Mouse (Mus musculus): ENCODE results near the gene Ate1. TPM values are rescaled to one million over a fixed set of nuclear protein-coding genes. Genes with fewer than 3 reads are reported as not detected.
"Not testable (repeated sequence)": the region's sequence is repeated elsewhere in the genome, so short reads cannot be mapped to it uniquely, and the experiment has no call there.

The Ate1 gene
- polyA plus RNA-seq, 1 experiment: 0.34 TPM

GRCm38 (mm10) chr7:130503006-130503405 is 17.2 kb downstream of the Ate1 start:
- Histone ChIP-seq H3K27me3 (ENCODE audit: control insufficient read depth) (no peaks in the 10 kb centered on the region), H3K36me3 (ENCODE audit: control insufficient read depth) (peaks cover 66% of the 10 kb centered on the region), H3K4me3 (replicated peaks) (no peak overlapping the region), H3K9me3 (ENCODE audit: control insufficient read depth, low read length) (no peaks in the 10 kb centered on the region), H3K4me1 (ENCODE audit: control insufficient read depth) (no peaks in the 10 kb centered on the region)
- no peak for TF ChIP-seq GATA1 (IDR thresholded peaks at IDR 0.05; ENCODE audit: low read length)
- TF ChIP-seq TAL1 (IDR thresholded peaks at IDR 0.05; ENCODE audit: low read length): no peak

- Histone ChIP-seq H3K36me3 (ENCODE audit: control insufficient read depth) (peaks cover 57% of the 10 kb centered on the region), H3K9me3 (ENCODE audit: control insufficient read depth, low read length) (no peaks in the 10 kb centered on the region), H3K4me1 (ENCODE audit: control insufficient read depth) (no peaks in the 10 kb centered on the region), H3K4me3 (replicated peaks) (no peak overlapping the region), H3K27me3 (ENCODE audit: control insufficient read depth) (no peaks in the 10 kb centered on the region)
- no peak for TF ChIP-seq TAL1 (IDR thresholded peaks at IDR 0.05; ENCODE audit: low read length)
- TF ChIP-seq GATA1 (IDR thresholded peaks at IDR 0.05; ENCODE audit: low read length): no peak
These were observed 18.7 kb downstream of the Ate1 start for GRCm38 (mm10) chr7:130501499-130501898.

GRCm38 (mm10) chr7:130493346-130493745 is 26.8 kb downstream of the Ate1 start:
- Histone ChIP-seq H3K36me3 (ENCODE audit: control insufficient read depth) (peaks cover 22% of the 10 kb centered on the region), H3K4me1 (ENCODE audit: control insufficient read depth) (no peaks in the 10 kb centered on the region), H3K9me3 (ENCODE audit: control insufficient read depth, low read length) (no peaks in the 10 kb centered on the region), H3K4me3 (replicated peaks) (no peak overlapping the region), H3K27me3 (ENCODE audit: control insufficient read depth) (no peaks in the 10 kb centered on the region)
- TF ChIP-seq GATA1 (IDR thresholded peaks at IDR 0.05; ENCODE audit: low read length) (no peak), TAL1 (IDR thresholded peaks at IDR 0.05; ENCODE audit: low read length) (no peak)

- TF ChIP-seq TAL1 (IDR thresholded peaks at IDR 0.05; ENCODE audit: low read length) (no peak), GATA1 (IDR thresholded peaks at IDR 0.05; ENCODE audit: low read length) (no peak)
- Histone ChIP-seq H3K36me3 (ENCODE audit: control insufficient read depth) (peaks cover 17% of the 10 kb centered on the region), H3K4me1 (ENCODE audit: control insufficient read depth) (no peaks in the 10 kb centered on the region), H3K27me3 (ENCODE audit: control insufficient read depth) (no peaks in the 10 kb centered on the region), H3K9me3 (ENCODE audit: control insufficient read depth, low read length) (no peaks in the 10 kb centered on the region), H3K4me3 (replicated peaks) (no peak overlapping the region)
These were observed 28.1 kb downstream of the Ate1 start for GRCm38 (mm10) chr7:130492026-130492425.

GRCm38 (mm10) chr7:130479003-130479402 is 41.2 kb downstream of the Ate1 start:
- H3K4me1 ChIP-seq (ENCODE audit: control insufficient read depth); H3K4me3 ChIP-seq (replicated peaks); H3K9me3 ChIP-seq (ENCODE audit: control insufficient read depth, low read length); H3K27me3 ChIP-seq (ENCODE audit: control insufficient read depth): not testable (repeated sequence)
- peaks cover 21% of the 10 kb centered on the region for H3K36me3 ChIP-seq (ENCODE audit: control insufficient read depth)

GRCm38 (mm10) chr7:130475970-130476369 is 44.2 kb downstream of the Ate1 start:
- Histone ChIP-seq H3K4me3 (replicated peaks) (no peak overlapping the region), H3K4me1 (ENCODE audit: control insufficient read depth) (no peaks in the 10 kb centered on the region), H3K9me3 (ENCODE audit: control insufficient read depth, low read length) (no peaks in the 10 kb centered on the region), H3K36me3 (ENCODE audit: control insufficient read depth) (peaks cover 22% of the 10 kb centered on the region), H3K27me3 (ENCODE audit: control insufficient read depth) (no peaks in the 10 kb centered on the region)
- no peak for TF ChIP-seq TAL1 (IDR thresholded peaks at IDR 0.05; ENCODE audit: low read length)

- Histone ChIP-seq H3K27me3 (ENCODE audit: control insufficient read depth) (no peaks in the 10 kb centered on the region), H3K36me3 (ENCODE audit: control insufficient read depth) (peaks cover 17% of the 10 kb centered on the region), H3K9me3 (ENCODE audit: control insufficient read depth, low read length) (no peaks in the 10 kb centered on the region), H3K4me1 (ENCODE audit: control insufficient read depth) (no peaks in the 10 kb centered on the region), H3K4me3 (replicated peaks) (no peak overlapping the region)
- TF ChIP-seq TAL1 (IDR thresholded peaks at IDR 0.05; ENCODE audit: low read length) (no peak), GATA1 (IDR thresholded peaks at IDR 0.05; ENCODE audit: low read length) (no peak)
These were observed 46.3 kb downstream of the Ate1 start for GRCm38 (mm10) chr7:130473881-130474280.

GRCm38 (mm10) chr7:130472683-130473082 is 47.5 kb downstream of the Ate1 start:
- no peaks in the 10 kb centered on the region for H3K9me3 ChIP-seq (ENCODE audit: control insufficient read depth, low read length)
- H3K27me3 ChIP-seq (ENCODE audit: control insufficient read depth): no peaks in the 10 kb centered on the region
- TF ChIP-seq TAL1 (IDR thresholded peaks at IDR 0.05; ENCODE audit: low read length): no peak
- no peak for TF ChIP-seq GATA1 (IDR thresholded peaks at IDR 0.05; ENCODE audit: low read length)
- H3K36me3 ChIP-seq (ENCODE audit: control insufficient read depth): peaks cover 14% of the 10 kb centered on the region
- H3K4me1 ChIP-seq (ENCODE audit: control insufficient read depth): no peaks in the 10 kb centered on the region
- no peak overlapping the region for H3K4me3 ChIP-seq (replicated peaks)

GRCm38 (mm10) chr7:130471045-130471444 is 49.1 kb downstream of the Ate1 start:
- no peaks in the 10 kb centered on the region for H3K27me3 ChIP-seq (ENCODE audit: control insufficient read depth)
- H3K36me3 ChIP-seq (ENCODE audit: control insufficient read depth): peaks cover 17% of the 10 kb centered on the region
- H3K9me3 ChIP-seq (ENCODE audit: control insufficient read depth, low read length): no peaks in the 10 kb centered on the region
- no peaks in the 10 kb centered on the region for H3K4me1 ChIP-seq (ENCODE audit: control insufficient read depth)
- TF ChIP-seq GATA1 (IDR thresholded peaks at IDR 0.05; ENCODE audit: low read length) (no peak), TAL1 (IDR thresholded peaks at IDR 0.05; ENCODE audit: low read length) (no peak)
- no peak overlapping the region for H3K4me3 ChIP-seq (replicated peaks)

GRCm38 (mm10) chr7:130455587-130456246 is 64.5 kb downstream of the Ate1 start:
- Histone ChIP-seq H3K27me3 (ENCODE audit: control insufficient read depth) (no peaks in the 10 kb centered on the region), H3K4me1 (ENCODE audit: control insufficient read depth) (no peaks in the 10 kb centered on the region)
- no peak for TF ChIP-seq GATA1 (IDR thresholded peaks at IDR 0.05; ENCODE audit: low read length)
- no peak for TF ChIP-seq TAL1 (IDR thresholded peaks at IDR 0.05; ENCODE audit: low read length)

More at GRCm38 (mm10) chr7:130455587-130456246, 64.5 kb downstream of the Ate1 start:
- H3K9me3 ChIP-seq (ENCODE audit: control insufficient read depth, low read length): no peaks in the 10 kb centered on the region; the same call in 1 of the 2 replicates
- H3K4me3 ChIP-seq (replicated peaks): no peak overlapping the region
- peaks cover 37% of the 10 kb centered on the region for H3K36me3 ChIP-seq (ENCODE audit: control insufficient read depth)
